Comparison of ENCODE assay signal across 22 mouse cellular contexts in the genomic region with DNA sequence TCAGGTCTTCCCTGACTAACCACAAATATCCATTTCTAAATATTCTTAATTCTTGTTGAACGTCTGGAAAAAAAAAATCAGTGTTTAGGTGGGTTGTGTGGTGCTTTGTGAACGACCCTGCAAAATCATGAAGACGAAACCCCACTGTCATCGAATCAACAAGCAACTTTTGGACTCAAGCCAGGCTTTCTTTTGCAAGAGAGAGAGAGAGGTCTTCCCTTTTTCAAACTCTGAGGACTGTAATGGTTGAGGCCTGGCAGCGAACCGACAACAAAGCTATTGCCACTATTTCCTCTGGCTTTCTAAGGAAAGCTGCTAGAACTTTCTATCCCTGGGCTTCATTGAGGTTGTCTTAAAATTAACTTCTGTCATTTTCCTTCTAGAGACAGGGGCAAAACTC. TPM values are rescaled to one million over a fixed set of nuclear protein-coding genes. Genes with fewer than 3 reads are reported as not detected.
DNase-seq lines count a peak whose midpoint lies in the region; ATAC-seq and TF ChIP-seq lines count a peak whose summit lies in the region.
"Had no signal": no experiment of that assay in that cellular context is flagged by ENCODE, and none has a peak within 500 bp of the region (broad histone marks: within the 10 kb centered on the region; RNA-seq: fewer than 3 reads in every experiment).

No protein-coding gene starts in this region.

- ATAC-seq in liver, embryonic 11.5 days (replicated peaks; ENCODE audit: low FRiP score): no peak
- ATAC-seq: CD4-positive, CD25-positive, alpha-beta regulatory T cell, adult 4 months; midbrain, embryonic 13.5 days had no signal

- H3K79me2 ChIP-seq in liver, adult 2 months (ENCODE audit: control insufficient read depth, insufficient read depth, low read length): no peaks in the 10 kb centered on the region; the same call in 1 of the 2 replicates

- H3K4me2 ChIP-seq in liver, embryonic 11.5 days: no peak overlapping the region
- H3K4me2 ChIP-seq: hindbrain, embryonic 15.5 days; limb, embryonic 12.5 days; lung, embryonic 15.5 days; midbrain, embryonic 13.5 days had no signal

- H3K36me3 ChIP-seq in liver, adult 2 months (ENCODE audit: control insufficient read depth, insufficient read depth, low read length): no peaks in the 10 kb centered on the region
- H3K36me3 ChIP-seq in liver, embryonic 11.5 days (ENCODE audit: control insufficient read depth, insufficient read depth, low read length): no peaks in the 10 kb centered on the region
- H3K36me3 ChIP-seq in spleen, adult 2 months (ENCODE audit: control insufficient read depth, insufficient read depth, low read length): no peaks in the 10 kb centered on the region
- H3K36me3 ChIP-seq: heart, embryonic 10.5 days; hindbrain, embryonic 15.5 days; limb, embryonic 12.5 days; lung, embryonic 15.5 days; midbrain, embryonic 13.5 days had no signal

- no peak for TF ChIP-seq POLR2A in liver, adult 2 months (IDR thresholded peaks at IDR 0.05; ENCODE audit: extremely low read depth, insufficient read depth, low read length)
- TF ChIP-seq POLR2A in spleen, adult 2 months (IDR thresholded peaks at IDR 0.05; ENCODE audit: low read depth, low read length): no peak
- TF ChIP-seq POLR2A in brain, embryonic 14.5 days (IDR thresholded peaks at IDR 0.05; ENCODE audit: borderline replicate concordance, extremely low read depth, insufficient read depth, insufficient read length, poor library complexity, severe bottlenecking): no peak

- peak overlapping the region; percentile 84 for H3K27ac ChIP-seq in liver, adult 2 months (replicated peaks; ENCODE audit: insufficient read depth, low read depth, low read length)
- no peak overlapping the region for H3K27ac ChIP-seq in liver, embryonic 11.5 days (ENCODE audit: low read depth, low read length)
- H3K27ac ChIP-seq in spleen, adult 2 months (ENCODE audit: insufficient read depth, low read length): 0 out of 2 replicates have a peak overlapping the region, but pooled peaks have one; percentile 41
- H3K27ac ChIP-seq in layer of hippocampus, adult 2 months: no peak overlapping the region
- H3K27ac ChIP-seq: hindbrain, embryonic 15.5 days; left cerebral cortex, adult 2 months; limb, embryonic 12.5 days; lung, embryonic 15.5 days; midbrain, embryonic 13.5 days had no signal

- no peaks in the 10 kb centered on the region for H3K9me3 ChIP-seq in liver, embryonic 11.5 days (ENCODE audit: control insufficient read depth, low read length)
- H3K9me3 ChIP-seq: heart, embryonic 10.5 days; hindbrain, embryonic 15.5 days; limb, embryonic 12.5 days; lung, embryonic 15.5 days; midbrain, embryonic 13.5 days had no signal

- no peaks in the 10 kb centered on the region for H3K27me3 ChIP-seq in liver, adult 2 months (ENCODE audit: control insufficient read depth, insufficient read depth, low read length)
- H3K27me3 ChIP-seq in liver, embryonic 11.5 days (replicated peaks; ENCODE audit: control insufficient read depth, insufficient read depth, low read length): no peaks in the 10 kb centered on the region
- H3K27me3 ChIP-seq in spleen, adult 2 months (ENCODE audit: control insufficient read depth, insufficient read depth, low read length): no peaks in the 10 kb centered on the region
- H3K27me3 ChIP-seq: hindbrain, embryonic 15.5 days; limb, embryonic 12.5 days; lung, embryonic 15.5 days; midbrain, embryonic 13.5 days had no signal

- no peak for TF ChIP-seq CTCF in liver, adult 2 months (IDR thresholded peaks at IDR 0.05; ENCODE audit: low read depth, low read length)
- no peak for TF ChIP-seq CTCF in spleen, adult 2 months (IDR thresholded peaks at IDR 0.05; ENCODE audit: extremely low read depth, insufficient read depth, insufficient read length, insufficient replicate concordance)
- no peak for TF ChIP-seq CTCF in brain, embryonic 14.5 days (IDR thresholded peaks at IDR 0.05; ENCODE audit: borderline replicate concordance, extremely low read depth, insufficient read depth, insufficient read length)
- TF ChIP-seq CTCF in layer of hippocampus, adult 2 months (conservative IDR thresholded peaks at IDR 0.05): no peak

- WGBS in liver, adult 2 months: 64% methylated on average over 6 of the region's 6 CpGs
- 63% methylated on average over 6 of the region's 6 CpGs for WGBS in liver, embryonic 11.5 days
- WGBS in spleen, adult 2 months: 32% methylated on average over 6 of the region's 6 CpGs

- no peak overlapping the region for H3K4me3 ChIP-seq in liver, adult 2 months (ENCODE audit: insufficient read depth, low read depth, low read length)
- no peak overlapping the region for H3K4me3 ChIP-seq in liver, embryonic 11.5 days (ENCODE audit: low read depth, low read length)
- no peak overlapping the region for H3K4me3 ChIP-seq in spleen, adult 2 months (ENCODE audit: extremely low read depth, insufficient read depth, insufficient read length)
- H3K4me3 ChIP-seq in layer of hippocampus, adult 2 months: no peak overlapping the region
- H3K4me3 ChIP-seq: heart, embryonic 10.5 days; hindbrain, embryonic 15.5 days; left cerebral cortex, adult 2 months; limb, embryonic 12.5 days; lung, embryonic 15.5 days; midbrain, embryonic 13.5 days had no signal

- H3K9ac ChIP-seq in liver, adult 2 months (ENCODE audit: low read depth, low read length): no peak overlapping the region; the same call in 1 of the 2 replicates
- no peak overlapping the region for H3K9ac ChIP-seq in liver, embryonic 11.5 days (ENCODE audit: low read depth, low read length)
- H3K9ac ChIP-seq: hindbrain, embryonic 15.5 days; limb, embryonic 12.5 days; lung, embryonic 15.5 days; midbrain, embryonic 13.5 days had no signal

- no peaks in the 10 kb centered on the region for H3K4me1 ChIP-seq in liver, adult 2 months (ENCODE audit: control insufficient read depth, insufficient read depth, low read length)
- H3K4me1 ChIP-seq in liver, embryonic 11.5 days (replicated peaks; ENCODE audit: control insufficient read depth, insufficient read depth, low read length): no peaks in the 10 kb centered on the region
- peaks cover 2% of the 10 kb centered on the region; the same call in 1 of the 2 replicates for H3K4me1 ChIP-seq in spleen, adult 2 months (ENCODE audit: control insufficient read depth, insufficient read depth, insufficient read length)
- H3K4me1 ChIP-seq: hindbrain, embryonic 15.5 days; limb, embryonic 12.5 days; lung, embryonic 15.5 days; midbrain, embryonic 13.5 days had no signal

- no peak for DNase-seq in liver, adult 2 months (ENCODE audit: extremely low read depth, low read depth, low spot score)
- DNase-seq in liver, embryonic 11.5 days (ENCODE audit: low spot score): no peak
- DNase-seq in spleen, adult 2 months (ENCODE audit: low read depth in 1 of 2, low spot score in 2 of 2): no peak
- DNase-seq in spleen, adult 12 weeks (ENCODE audit: low spot score): no peak
- DNase-seq in brain, embryonic 14.5 days (ENCODE audit: low read depth): peak; percentile 9
- DNase-seq in layer of hippocampus, adult 2 months (ENCODE audit: low spot score in 2 of 2): no peak
- DNase-seq in adrenal gland, postnatal 25 days: no peak
- DNase-seq: adrenal gland, adult 2 months; cerebellum, adult 8-10 months; gastrocnemius, postnatal 14 days; heart, postnatal 14 days; kidney, adult 18-20 months; kidney, postnatal 10 days; retina, postnatal 1 day had no signal

RNA-seq across cellular contexts. Expression of a gene that starts 0.7 kb away (rescaled TPM):
- total RNA-seq in liver, adult 2 months (2014; rRNA removed): 42.8 and 49.4 TPM in 2 replicates
- polyA plus RNA-seq in liver, adult 2 months (2012; rRNA removed): 2.1 and 2.7 TPM in 2 replicates
- 9.0 and 9.8 TPM in 2 replicates for polyA plus RNA-seq in liver, embryonic 11.5 days (2014; fragmentation: Nextera tagmentation; extraction: Ambion mirVana)
- polyA plus RNA-seq in spleen, adult 2 months (2012; rRNA removed): 3.5 and 5.8 TPM in 2 replicates
- polyA plus RNA-seq in brain, embryonic 14.5 days (2012; rRNA removed): 3.2 and 5.1 TPM in 2 replicates
- total RNA-seq in layer of hippocampus, adult 2 months (2021): 1 to 10 TPM; 3.4 to 4.1 TPM
- 13.8 and 18.6 TPM in 2 replicates for total RNA-seq in adrenal gland, postnatal 25 days (2021)

RNA-seq across cellular contexts. Expression of a gene that starts 54.2 kb away (rescaled TPM):
- total RNA-seq in liver, adult 2 months (2014; rRNA removed): not detected in 2 replicates
- polyA plus RNA-seq in liver, adult 2 months (2012; rRNA removed): not detected in 2 replicates
- polyA plus RNA-seq in liver, embryonic 11.5 days (2014; fragmentation: Nextera tagmentation; extraction: Ambion mirVana): not detected in 2 replicates
- not detected in 2 replicates for polyA plus RNA-seq in spleen, adult 2 months (2012; rRNA removed)
- 0.14 TPM in 2 replicates for polyA plus RNA-seq in brain, embryonic 14.5 days (2012; rRNA removed)
- under 1 TPM; 0.10 to 0.18 TPM for total RNA-seq in layer of hippocampus, adult 2 months (2021)
- total RNA-seq in adrenal gland, postnatal 25 days (2021): 0.18 TPM in 1 of 2 replicates, not detected in the other
- total RNA-seq: adrenal gland, adult 2 months had no signal
- polyA plus RNA-seq: adrenal gland, adult 2 months; CD4-positive, CD25-positive, alpha-beta regulatory T cell, adult 4 months; forebrain, embryonic 11.5 days; heart, embryonic 10.5 days; limb, embryonic 12.5 days; lung, embryonic 15.5 days; midbrain, embryonic 13.5 days had no signal

Comparison
In these comparisons a context has a peak if more than half of its experiments do, and no peak if none do; other contexts are left out.
1. H3K27ac ChIP-seq: peak in liver, adult 2 months (single experiment) and spleen, adult 2 months (single experiment); none in liver, embryonic 11.5 days (single experiment) and layer of hippocampus, adult 2 months (single experiment).